Mouse (Mus musculus) B cell, adult 2 months (primary cell): ENCODE data around the gene Sertad3.
"Not testable (repeated sequence)": the region's sequence is repeated elsewhere in the genome, so short reads cannot be mapped to it uniquely, and the experiment has no call there.

Experiments used
- DNase-seq, 2 experiments: peaks; one replicate each; pipeline ENCODE4 v3.0.0; 2022

The Sertad3 gene

GRCm38 (mm10) chr7:27494659-27495367, 21.2 kb downstream of the Sertad3 start:
- DNase-seq: not testable (repeated sequence)

DNA sequence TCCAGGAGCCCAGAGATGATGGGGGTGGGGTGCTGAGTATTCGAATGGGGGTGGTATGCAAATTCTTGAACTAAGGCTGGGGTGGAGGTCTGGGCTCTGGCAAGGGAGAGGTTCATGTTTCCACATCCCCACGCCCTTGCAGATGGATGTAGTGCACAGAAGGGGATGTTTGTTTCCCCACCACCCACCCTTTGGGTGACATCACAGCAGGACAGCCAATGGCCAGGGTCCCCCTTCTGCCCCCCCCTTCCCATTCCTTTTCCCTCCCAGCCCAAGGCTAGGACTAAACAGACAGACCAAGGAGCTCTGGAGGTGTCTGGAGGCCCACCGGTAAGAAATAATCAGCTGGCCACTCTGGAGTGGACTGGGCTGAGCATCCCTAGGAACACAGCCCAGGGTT, 25.5 kb downstream of the Sertad3 start, which contains the start of gene Prx:
Gene Prx, plus strand, starts transcription at position 289 of the 400 bp plus-strand sequence.
- DNase-seq: no peak

GRCm38 (mm10) chr7:27501620-27502019, 28.1 kb downstream of the Sertad3 start:
- no peak for DNase-seq

DNA sequence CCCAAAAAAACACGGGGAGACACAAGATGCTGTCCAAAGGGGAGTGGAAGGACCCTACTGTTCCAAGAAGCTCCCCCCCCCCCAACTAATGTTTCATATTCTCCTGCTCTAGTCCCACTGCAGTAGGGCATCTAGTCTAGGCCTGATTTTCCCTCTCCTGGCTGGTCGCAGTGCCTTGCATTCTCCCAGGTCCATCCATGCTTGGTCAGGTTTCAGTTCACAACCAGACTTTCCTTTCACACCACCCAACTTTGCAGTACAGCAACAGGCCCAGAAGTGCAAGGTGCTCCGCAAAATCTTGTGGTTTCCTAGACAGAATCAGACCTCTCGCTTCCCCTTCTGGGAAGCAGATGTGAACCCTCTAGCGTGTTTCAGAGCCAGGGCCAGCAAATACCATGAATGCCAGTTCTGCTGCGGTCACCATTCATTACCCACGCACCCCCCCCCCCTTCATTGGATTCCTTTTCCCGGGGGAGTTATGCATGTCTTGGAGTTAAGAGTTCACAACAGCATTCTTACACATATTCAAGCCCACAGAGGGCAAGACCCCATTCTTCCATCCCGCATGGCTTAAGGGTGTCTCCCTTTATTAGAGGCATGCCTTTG, 33.3 kb downstream of the Sertad3 start:
- DNase-seq: peak; percentile 42 to 43

DNA sequence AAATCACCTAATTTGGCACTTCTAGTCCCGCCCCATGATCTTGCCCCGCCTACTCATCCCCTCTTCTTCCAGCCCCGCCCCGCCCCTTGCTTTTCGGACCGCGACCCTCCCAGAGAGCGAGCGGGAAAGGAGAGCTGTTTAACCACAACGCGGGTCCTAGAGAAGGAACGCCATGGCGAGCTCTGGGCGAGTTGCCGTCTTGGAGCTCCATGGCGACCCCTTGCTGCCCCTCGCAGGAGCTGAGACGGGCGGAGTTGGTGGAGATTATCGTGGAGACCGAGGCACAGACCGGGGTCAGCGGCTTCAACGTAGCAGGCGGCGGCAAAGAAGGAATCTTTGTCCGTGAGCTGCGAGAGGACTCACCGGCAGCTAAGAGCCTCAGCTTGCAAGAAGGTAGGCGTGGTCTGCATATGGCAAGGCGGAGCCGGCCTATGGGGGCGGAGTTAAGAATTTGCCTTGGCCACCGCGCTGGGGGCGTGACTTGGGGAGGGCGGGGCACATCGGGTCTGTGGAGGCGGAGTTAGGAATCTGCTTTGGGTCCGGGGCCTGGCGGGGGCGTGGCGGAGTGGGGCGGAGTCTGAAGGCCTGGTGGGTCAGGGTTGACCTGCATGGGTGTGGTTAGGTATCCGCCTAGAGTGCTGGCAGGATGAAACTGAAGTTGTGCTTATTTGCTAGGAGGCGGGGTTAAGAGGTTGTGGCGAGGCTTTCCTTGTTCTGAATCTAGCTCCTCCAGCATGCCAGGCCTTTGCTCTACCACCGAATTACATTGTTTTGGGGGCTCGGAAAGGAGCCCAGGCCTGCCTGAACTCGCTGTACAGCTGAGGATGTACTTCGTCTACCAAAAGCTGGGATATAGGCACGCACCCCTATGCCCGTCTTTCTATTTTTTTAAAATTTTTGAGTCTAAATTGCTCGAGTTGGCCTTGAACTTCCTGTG, 34.4 kb downstream of the Sertad3 start:
- DNase-seq: peak; percentile 100

- DNase-seq: peak; percentile 77 to 83
Observed at GRCm38 (mm10) chr7:27508648-27509005, 35.1 kb downstream of the Sertad3 start.

DNA sequence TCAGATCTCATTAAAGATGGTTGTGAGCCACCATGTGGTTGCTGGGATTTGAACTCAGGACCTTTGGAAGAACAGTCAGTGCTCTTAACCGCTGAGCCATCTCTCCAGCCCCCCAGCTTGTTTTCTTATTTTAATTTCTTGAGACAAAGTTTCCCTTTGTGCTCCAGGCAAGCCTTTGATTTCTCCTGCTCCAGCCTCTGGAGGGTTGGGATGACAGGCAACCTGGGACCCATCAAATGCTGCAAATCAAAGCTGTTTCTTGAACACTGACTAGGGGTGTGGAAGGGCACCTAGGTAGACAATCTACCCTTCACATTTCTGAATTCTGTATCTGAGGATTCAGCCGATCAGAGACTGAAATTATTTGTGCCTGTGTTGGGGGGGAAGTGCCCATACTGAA, 37.2 kb downstream of the Sertad3 start:
- no peak for DNase-seq

DNA sequence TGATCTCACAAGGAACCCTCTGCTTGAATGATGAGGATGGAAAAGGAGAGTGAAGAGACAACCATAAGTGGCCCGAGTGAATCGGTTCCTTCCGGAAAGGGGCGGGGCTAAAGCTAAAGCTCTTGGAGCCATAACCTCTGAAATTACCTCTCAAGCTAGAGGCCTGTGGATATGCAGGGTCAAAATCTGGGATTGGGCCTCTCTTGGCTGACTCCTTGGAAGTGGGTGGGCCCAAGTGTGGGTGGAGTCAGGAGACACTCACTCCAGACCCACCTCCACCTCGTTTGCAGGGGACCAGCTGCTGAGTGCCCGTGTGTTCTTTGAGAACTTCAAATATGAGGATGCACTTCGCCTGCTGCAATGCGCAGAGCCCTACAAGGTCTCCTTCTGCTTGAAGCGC, 41.4 kb downstream of the Sertad3 start:
- no peak for DNase-seq

- DNase-seq: no peak
Observed at GRCm38 (mm10) chr7:27518314-27518713, 44.7 kb downstream of the Sertad3 start.

DNA sequence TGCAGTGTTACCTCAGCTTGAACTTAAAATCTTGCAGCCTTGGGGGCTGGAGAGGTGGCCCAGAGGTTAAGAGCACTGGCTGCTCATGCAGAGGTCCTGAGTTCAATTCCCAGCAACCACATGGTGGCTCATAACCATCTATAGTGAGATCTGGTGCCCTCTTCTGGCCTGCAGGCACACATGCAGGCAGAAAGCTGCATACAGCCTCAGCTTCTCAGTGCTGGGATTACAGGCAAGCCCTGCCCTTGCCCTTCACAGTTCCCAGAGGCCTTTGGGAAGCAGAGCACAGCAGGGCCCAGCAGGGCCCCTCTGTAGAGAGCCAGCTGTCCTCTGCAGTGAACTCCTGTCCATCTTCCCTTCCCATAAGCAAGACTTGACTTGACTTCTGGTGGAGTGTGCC, 46.5 kb downstream of the Sertad3 start:
- DNase-seq: no peak

- no peak for DNase-seq
Observed at GRCm38 (mm10) chr7:27520599-27520998, 47.0 kb downstream of the Sertad3 start.

DNA sequence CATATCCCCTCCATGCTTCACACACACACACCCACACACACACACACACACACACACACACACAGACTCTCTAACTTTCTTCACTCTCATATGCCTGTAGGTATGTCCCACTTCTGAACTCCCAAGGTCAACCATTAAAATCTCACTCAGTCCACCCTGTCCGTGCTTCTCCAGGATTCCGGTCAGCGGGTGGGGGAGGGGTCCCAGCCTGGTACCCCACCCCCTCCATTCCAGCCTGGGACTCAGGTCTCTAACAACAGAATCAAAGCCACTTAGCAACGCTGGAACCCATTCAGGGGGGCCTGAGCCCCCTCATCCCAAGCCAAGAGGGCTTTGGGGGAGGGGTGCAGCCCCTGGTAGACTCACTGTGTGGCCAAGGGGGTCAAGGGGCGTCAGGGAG, 49.4 kb downstream of the Sertad3 start, which contains the start of gene Hipk4:
Gene Hipk4, plus strand, starts transcription at position 301 of the 400 bp plus-strand sequence.
- DNase-seq: no peak

- DNase-seq: no peak
Observed at GRCm38 (mm10) chr7:27523805-27524204, 50.2 kb downstream of the Sertad3 start.

GRCm38 (mm10) chr7:27526039-27526827, 52.7 kb downstream of the Sertad3 start:
- peak; percentile 82 to 87 for DNase-seq
